Mouse (Mus musculus) forebrain, embryonic 12.5 days (tissue): Measurements from ENCODE around the gene D630039A03Rik. TPM values are rescaled to one million over a fixed set of nuclear protein-coding genes. Genes with fewer than 3 reads are reported as not detected.

ENCODE experiments used
- ATAC-seq: fragments of 200-750 bp; cut with Nextera tagmentation; 2 replicates; pipeline ENCODE4 v1.8.0; 2017; ENCODE audit warnings: moderate TSS enrichment; ENCODE audit not compliant: low FRiP score
- H3K27ac ChIP-seq: fragments of 300-500 bp; sonication (generic); 2 replicates; pipeline ENCODE4 v1.5.1; 2016; ENCODE audit warnings: mild to moderate bottlenecking
- H3K27me3 ChIP-seq: fragments of 300-500 bp; sonication (generic); 2 replicates; pipeline ENCODE4 v1.6.1; 2016; ENCODE audit warnings: mild to moderate bottlenecking
- H3K36me3 ChIP-seq: fragments of 300-500 bp; sonication (generic); replicated peaks from 2 replicates; pipeline ENCODE4 v1.6.1; 2016; ENCODE audit warnings: mild to moderate bottlenecking
- H3K4me1 ChIP-seq: fragments of 300-500 bp; sonication (generic); 2 replicates; pipeline ENCODE4 v1.6.1; 2016
- H3K4me2 ChIP-seq: fragments of 300-500 bp; sonication (generic); 2 replicates; pipeline ENCODE4 v1.6.1; 2016; ENCODE audit warnings: mild to moderate bottlenecking, moderate library complexity
- H3K4me3 ChIP-seq: fragments of 300-500 bp; sonication (generic); replicated peaks from 2 replicates; pipeline ENCODE4 v1.5.1; 2016; ENCODE audit warnings: mild to moderate bottlenecking
- H3K9ac ChIP-seq: fragments of 300-500 bp; sonication (generic); 2 replicates; pipeline ENCODE4 v1.6.1; 2016; ENCODE audit warnings: mild to moderate bottlenecking
- H3K9me3 ChIP-seq: fragments of 300-500 bp; sonication (generic); 2 replicates; pipeline ENCODE4 v1.6.1; 2016
- WGBS: fragments of 180-500 bp; shearing (Covaris S2); methylation state at CpG from one replicate; pipeline ENCODE4 v1.1.7; 2016; 5-methylcytosine and 5-hydroxymethylcytosine counted together
- polyA plus RNA-seq: library from polyadenylated mRNA; unstranded; fragments of >200 nt; fragmentation: Nextera tagmentation; extraction: Ambion mirVana; gene quantifications from 2 replicates; pipeline ENCODE4 v1.2.1, GENCODE M21; 2016

Gene D630039A03Rik
- polyA plus RNA-seq, 1 experiment from 2014 or later: not detected

DNA sequence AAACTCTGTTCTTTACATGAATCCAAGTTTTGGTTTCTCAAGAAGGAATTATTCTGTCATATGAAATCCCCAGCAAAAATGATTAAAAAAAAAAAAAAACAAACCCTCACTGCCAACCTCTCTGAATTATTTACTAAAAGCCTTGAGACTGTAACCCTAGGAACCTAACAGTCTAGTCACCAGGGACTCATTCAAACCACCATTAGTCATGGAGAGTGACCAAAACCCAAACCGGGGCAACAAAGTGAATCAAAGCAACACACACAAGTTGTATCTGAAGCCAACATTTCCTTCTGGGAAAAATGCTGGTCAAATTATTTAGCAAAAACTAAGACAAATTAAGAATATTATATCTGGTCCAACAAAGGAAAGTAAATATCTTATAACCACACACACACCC is 36.8 kb upstream of the D630039A03Rik start:
- no peak for ATAC-seq
- H3K9ac ChIP-seq: no peak overlapping the region
- peaks cover 28% of the 10 kb centered on the region for H3K4me1 ChIP-seq
- H3K9me3 ChIP-seq: peaks cover 5% of the 10 kb centered on the region; the same call in 1 of the 2 replicates
- 98% methylated on average over 1 of the region's 1 CpGs for WGBS
- no peak overlapping the region for H3K4me3 ChIP-seq
- H3K36me3 ChIP-seq: peaks cover 47% of the 10 kb centered on the region
- no peak overlapping the region for H3K4me2 ChIP-seq
- 0 out of 2 replicates have a peak, but pooled peaks cover 4% of the 10 kb centered on the region for H3K27me3 ChIP-seq
- H3K27ac ChIP-seq: no peak overlapping the region

DNA sequence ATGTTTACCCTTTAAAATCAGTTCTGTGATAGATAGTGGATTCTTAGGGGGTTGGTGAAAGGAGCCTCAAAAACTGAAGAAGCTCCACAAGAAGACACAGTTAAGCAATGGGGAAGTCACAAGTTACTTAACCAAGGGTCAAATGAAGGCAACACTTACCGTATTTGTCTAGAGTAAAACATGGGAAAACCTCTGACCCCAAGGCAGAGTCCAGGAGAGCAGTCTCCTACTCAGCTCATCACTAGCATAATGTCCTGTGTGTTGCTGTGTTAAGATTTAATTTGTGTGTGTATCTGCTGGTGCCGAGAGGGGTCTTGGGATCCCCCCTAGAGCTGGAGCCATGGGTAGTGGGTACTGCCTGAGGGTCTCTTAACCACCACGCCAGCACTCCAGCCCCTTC is 36.3 kb upstream of the D630039A03Rik start:
- no peak for ATAC-seq
- 95% methylated on average over 3 of the region's 3 CpGs for WGBS
- Histone ChIP-seq H3K9ac (no peak overlapping the region), H3K36me3 (peaks cover 52% of the 10 kb centered on the region), H3K4me3 (no peak overlapping the region), H3K4me2 (no peak overlapping the region), H3K9me3 (peaks cover 5% of the 10 kb centered on the region; the same call in 1 of the 2 replicates), H3K4me1 (peaks cover 28% of the 10 kb centered on the region), H3K27ac (no peak overlapping the region), H3K27me3 (no peaks in the 10 kb centered on the region)

DNA sequence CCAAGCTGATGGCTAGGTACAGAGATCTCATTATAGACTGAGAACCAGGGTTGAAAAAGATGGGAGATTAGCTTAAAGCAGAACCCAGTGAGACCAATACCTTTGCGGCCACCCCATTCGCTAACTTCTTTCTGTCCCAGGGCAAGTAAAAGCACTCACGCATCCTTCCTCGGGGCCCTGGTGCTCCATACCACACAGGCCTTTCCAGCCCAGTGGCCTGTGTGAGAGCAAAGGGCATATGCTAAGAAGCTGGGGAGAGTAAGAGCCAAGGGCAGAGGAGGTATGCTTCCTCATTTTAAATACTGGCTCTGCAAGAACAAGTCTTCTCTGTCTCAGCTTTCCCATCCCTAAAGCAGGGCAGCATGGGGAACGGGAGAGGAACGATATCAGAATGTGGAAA is 33.8 kb upstream of the D630039A03Rik start:
- Histone ChIP-seq H3K4me3 (no peak overlapping the region), H3K4me1 (peaks cover 14% of the 10 kb centered on the region), H3K9me3 (peaks cover 5% of the 10 kb centered on the region; the same call in 1 of the 2 replicates), H3K36me3 (peaks cover 74% of the 10 kb centered on the region), H3K27ac (no peak overlapping the region), H3K4me2 (no peak overlapping the region), H3K9ac (no peak overlapping the region), H3K27me3 (no peaks in the 10 kb centered on the region)
- ATAC-seq: no peak
- 96% methylated on average over 6 of the region's 6 CpGs for WGBS

- ATAC-seq: no peak
- no peaks in the 10 kb centered on the region for H3K27me3 ChIP-seq
- no peaks in the 10 kb centered on the region for H3K4me1 ChIP-seq
- H3K27ac ChIP-seq: no peak overlapping the region
- no peak overlapping the region for H3K4me3 ChIP-seq
- no peak overlapping the region for H3K4me2 ChIP-seq
- no peak overlapping the region for H3K9ac ChIP-seq
- peaks cover 95% of the 10 kb centered on the region for H3K36me3 ChIP-seq
- WGBS: 92% methylated on average over 4 of the region's 4 CpGs
- peaks cover 5% of the 10 kb centered on the region; the same call in 1 of the 2 replicates for H3K9me3 ChIP-seq
Observed at GRCm38 (mm10) chr4:57947476-57947875, 31.4 kb upstream of the D630039A03Rik start.

GRCm38 (mm10) chr4:57947036-57947435 is 30.9 kb upstream of the D630039A03Rik start:
- H3K9ac ChIP-seq: no peak overlapping the region
- H3K4me2 ChIP-seq: no peak overlapping the region
- peaks cover 92% of the 10 kb centered on the region for H3K36me3 ChIP-seq
- peaks cover 5% of the 10 kb centered on the region; the same call in 1 of the 2 replicates for H3K9me3 ChIP-seq
- H3K4me3 ChIP-seq: no peak overlapping the region
- H3K27ac ChIP-seq: no peak overlapping the region
- 93% methylated on average over 10 of the region's 10 CpGs for WGBS
- H3K27me3 ChIP-seq: no peaks in the 10 kb centered on the region
- ATAC-seq: no peak
- H3K4me1 ChIP-seq: no peaks in the 10 kb centered on the region

- H3K4me3 ChIP-seq: no peak overlapping the region
- WGBS: 86% methylated on average over 2 of the region's 2 CpGs
- no peak for ATAC-seq
- H3K27ac ChIP-seq: no peak overlapping the region
- no peak overlapping the region for H3K4me2 ChIP-seq
- H3K36me3 ChIP-seq: peaks cover 53% of the 10 kb centered on the region
- H3K27me3 ChIP-seq: no peaks in the 10 kb centered on the region
- no peaks in the 10 kb centered on the region for H3K4me1 ChIP-seq
- H3K9me3 ChIP-seq: no peaks in the 10 kb centered on the region
- no peak overlapping the region for H3K9ac ChIP-seq
Observed at GRCm38 (mm10) chr4:57942892-57943291, 26.8 kb upstream of the D630039A03Rik start.

GRCm38 (mm10) chr4:57940631-57941030 is 24.5 kb upstream of the D630039A03Rik start:
- H3K27me3 ChIP-seq: no peaks in the 10 kb centered on the region
- H3K9me3 ChIP-seq: no peaks in the 10 kb centered on the region
- H3K4me1 ChIP-seq: no peaks in the 10 kb centered on the region
- ATAC-seq: no peak
- no peak overlapping the region for H3K9ac ChIP-seq
- WGBS: 87% methylated on average over 4 of the region's 4 CpGs
- H3K36me3 ChIP-seq: peaks cover 33% of the 10 kb centered on the region
- H3K4me3 ChIP-seq: no peak overlapping the region
- H3K27ac ChIP-seq: no peak overlapping the region
- no peak overlapping the region for H3K4me2 ChIP-seq

DNA sequence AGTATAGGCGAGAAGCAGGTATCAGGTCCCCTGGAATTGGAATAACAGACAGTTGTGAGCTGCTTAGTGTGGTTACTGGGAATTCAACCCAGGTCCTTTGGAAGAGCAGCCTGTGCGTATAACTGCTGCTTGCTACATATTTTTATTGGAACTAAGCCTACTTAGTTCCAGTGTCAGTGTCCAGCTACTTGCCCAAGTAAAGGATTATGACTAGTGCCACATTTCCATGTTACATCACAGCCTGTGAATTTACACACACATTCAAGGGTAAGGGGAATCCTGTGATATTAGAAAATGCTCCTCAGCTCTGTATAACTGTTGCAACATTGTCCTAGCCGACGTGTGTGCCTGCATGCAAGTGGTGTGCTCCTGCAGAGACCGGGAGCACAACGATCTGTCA is 21.2 kb upstream of the D630039A03Rik start:
- WGBS: 86% methylated on average over 6 of the region's 6 CpGs
- Histone ChIP-seq H3K36me3 (0 out of 2 replicates have a peak, but pooled peaks cover 4% of the 10 kb centered on the region), H3K9ac (no peak overlapping the region), H3K27ac (no peak overlapping the region), H3K9me3 (0 out of 2 replicates have a peak, but pooled peaks cover 6% of the 10 kb centered on the region), H3K4me3 (no peak overlapping the region), H3K27me3 (no peaks in the 10 kb centered on the region), H3K4me2 (no peak overlapping the region), H3K4me1 (no peaks in the 10 kb centered on the region)
- no peak for ATAC-seq

- no peak for ATAC-seq
- H3K27ac ChIP-seq: no peak overlapping the region
- H3K36me3 ChIP-seq: no peaks in the 10 kb centered on the region
- H3K4me3 ChIP-seq: no peak overlapping the region
- H3K9me3 ChIP-seq: 0 out of 2 replicates have a peak, but pooled peaks cover 7% of the 10 kb centered on the region
- H3K4me2 ChIP-seq: no peak overlapping the region
- no peaks in the 10 kb centered on the region for H3K4me1 ChIP-seq
- H3K27me3 ChIP-seq: no peaks in the 10 kb centered on the region
- 71% methylated on average over 5 of the region's 5 CpGs for WGBS
- H3K9ac ChIP-seq: no peak overlapping the region
Observed at GRCm38 (mm10) chr4:57934181-57934580, 18.1 kb upstream of the D630039A03Rik start.

DNA sequence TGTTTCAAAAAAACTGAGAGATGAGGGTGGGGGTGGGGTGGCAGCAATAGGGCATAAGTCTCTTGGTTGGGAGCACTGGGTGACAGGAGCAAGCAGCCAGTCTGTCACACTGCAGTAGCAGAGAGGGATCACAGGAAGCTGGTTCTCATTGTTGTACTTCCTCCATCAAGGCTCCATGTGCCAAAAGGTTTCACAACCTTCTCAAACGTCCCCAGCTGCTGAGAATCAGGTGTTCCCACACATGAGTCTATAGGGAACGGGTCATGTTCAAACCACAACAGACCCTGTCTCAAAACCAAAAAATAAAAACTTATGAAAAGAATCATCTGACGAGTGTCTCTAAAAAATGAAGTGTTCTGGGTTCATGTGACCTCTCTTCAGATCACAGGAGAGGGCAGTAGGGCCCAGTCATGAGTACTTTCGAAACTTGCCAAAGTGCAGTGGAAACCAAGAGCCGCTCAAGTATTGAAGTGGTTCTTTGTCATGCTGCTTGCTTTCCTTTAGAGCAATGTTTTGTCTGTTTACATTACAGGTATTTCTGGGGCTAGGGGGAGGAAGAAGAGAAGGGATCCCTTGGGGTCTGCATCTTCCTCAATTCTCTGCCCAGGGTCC is 14.6 kb upstream of the D630039A03Rik start:
- Histone ChIP-seq H3K9ac (no peak overlapping the region), H3K36me3 (no peaks in the 10 kb centered on the region), H3K9me3 (0 out of 2 replicates have a peak, but pooled peaks cover 7% of the 10 kb centered on the region), H3K4me1 (no peaks in the 10 kb centered on the region), H3K27ac (no peak overlapping the region), H3K4me2 (no peak overlapping the region), H3K4me3 (no peak overlapping the region), H3K27me3 (no peaks in the 10 kb centered on the region)
- no peak for ATAC-seq
- 81% methylated on average over 5 of the region's 5 CpGs for WGBS

GRCm38 (mm10) chr4:57927464-57928205 is 11.5 kb upstream of the D630039A03Rik start:
- Histone ChIP-seq H3K9me3 (0 out of 2 replicates have a peak, but pooled peaks cover 4% of the 10 kb centered on the region), H3K4me1 (peaks cover under 1% of the 10 kb centered on the region; the same call in 1 of the 2 replicates), H3K27ac (no peak overlapping the region), H3K4me2 (no peak overlapping the region), H3K4me3 (no peak overlapping the region), H3K36me3 (no peaks in the 10 kb centered on the region), H3K27me3 (no peaks in the 10 kb centered on the region), H3K9ac (no peak overlapping the region)
- WGBS: 26% methylated on average over 3 of the region's 3 CpGs
- 0 out of 2 replicates have a peak, but pooled peaks have one; percentile 27 for ATAC-seq

GRCm38 (mm10) chr4:57924556-57925071 is 8.5 kb upstream of the D630039A03Rik start:
- Histone ChIP-seq H3K36me3 (no peaks in the 10 kb centered on the region), H3K9ac (no peak overlapping the region), H3K9me3 (no peaks in the 10 kb centered on the region), H3K4me2 (no peak overlapping the region), H3K27me3 (no peaks in the 10 kb centered on the region), H3K4me3 (no peak overlapping the region), H3K4me1 (peaks cover 17% of the 10 kb centered on the region), H3K27ac (no peak overlapping the region)
- ATAC-seq: no peak
- 84% methylated on average over 6 of the region's 6 CpGs for WGBS
